Mouse (Mus musculus) lung, adult 2 months (tissue): ENCODE measurements around the gene Spred3.
A peak's percentile ranks its signal among the peaks of the same experiment; 100 is the strongest.

Experiments
- CTCF ChIP-seq: fragments of 200-500 bp; IDR thresholded peaks from 2 replicates; pipeline ENCODE4 v1.5.1; 2011; ENCODE audit warnings: mild to moderate bottlenecking, low read length, control low read depth; ENCODE audit not compliant: insufficient read depth
- POLR2A ChIP-seq: fragments of 200-500 bp; IDR thresholded peaks from 2 replicates; pipeline ENCODE4 v1.6.1; 2011; ENCODE audit warnings: low read depth, mild to moderate bottlenecking, control low read depth, low read length, borderline replicate concordance; ENCODE audit errors: extremely low read depth

DNA sequence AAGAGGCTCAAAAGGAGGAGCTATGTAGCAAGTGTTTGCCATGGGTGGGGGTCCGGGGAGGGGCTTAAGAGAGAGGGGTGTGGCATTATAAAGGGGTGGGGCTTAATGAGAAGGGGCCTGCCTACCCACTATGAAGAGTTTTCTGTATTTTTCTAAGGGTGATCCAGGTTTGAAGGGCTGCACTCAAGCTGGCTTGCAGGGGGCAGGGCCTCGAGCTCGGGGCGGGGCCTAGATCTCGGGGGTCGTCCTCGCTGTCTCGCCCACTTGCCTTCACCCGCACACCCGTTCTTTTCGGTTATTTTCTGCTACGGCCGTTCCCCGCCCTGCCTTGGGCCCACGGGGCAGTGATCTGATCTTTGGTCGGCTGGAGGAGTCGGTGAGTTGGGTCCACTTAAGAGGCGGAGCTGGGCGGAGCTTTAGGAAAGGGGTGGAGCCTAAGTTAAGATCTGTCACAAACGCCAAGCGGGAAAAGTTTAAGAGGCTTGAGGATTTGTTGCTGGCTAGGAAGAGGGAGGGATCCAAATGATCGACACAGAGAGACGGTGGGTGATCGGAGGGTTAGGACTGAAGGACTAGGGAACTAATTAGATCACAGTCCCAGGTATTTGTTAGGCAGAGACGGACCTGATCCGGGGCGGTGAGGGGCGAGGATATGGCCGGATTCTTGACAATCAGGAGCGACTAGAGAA lies at the start of gene Spred3, which contains the start of gene Ggn:
- no peak for TF ChIP-seq CTCF
- peak; percentile 55; the same call in 1 of the 2 replicates for TF ChIP-seq POLR2A
